Mouse (Mus musculus) MN1 (cell line): Measurements from ENCODE around the gene Bcl11a.
"Not testable (repeated sequence)": the region's sequence is repeated elsewhere in the genome, so short reads cannot be mapped to it uniquely, and the experiment has no call there.

Source experiments
- DNase-seq: peaks from one replicate; pipeline ENCODE4 v3.0.0-alpha.2; 2016; ENCODE audit warnings: low spot score

Gene Bcl11a

DNA sequence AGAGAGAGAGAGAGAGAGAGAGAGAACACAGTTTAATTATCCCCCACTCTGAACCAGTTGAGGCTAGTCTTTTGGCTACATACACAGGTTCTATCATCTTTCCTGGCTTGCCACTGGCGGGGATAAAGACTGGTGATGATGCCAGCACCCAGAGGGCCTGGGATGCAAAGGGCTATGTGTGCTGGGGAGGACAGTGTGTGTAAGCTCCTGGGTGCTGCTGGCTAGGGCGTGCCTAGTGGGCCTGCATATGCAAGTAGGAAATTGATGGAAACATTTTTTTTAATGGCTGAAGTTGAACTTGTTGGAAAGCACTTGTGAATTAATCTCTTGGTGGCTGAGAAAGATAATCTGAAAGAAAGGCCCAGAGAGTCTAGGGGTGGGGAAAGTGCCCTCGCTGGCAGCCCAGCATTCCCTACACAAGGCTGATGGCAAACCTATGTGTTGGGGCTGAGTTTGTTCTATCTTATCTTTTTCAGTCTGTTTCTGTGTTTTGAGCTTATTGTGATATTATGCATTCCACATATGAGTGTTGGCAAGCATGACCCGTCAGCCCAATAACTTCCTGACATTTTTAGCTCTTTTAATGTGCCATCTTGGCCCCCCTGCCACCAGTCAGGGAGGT, 22.7 kb downstream of the Bcl11a start:
- DNase-seq, result no peak

DNA sequence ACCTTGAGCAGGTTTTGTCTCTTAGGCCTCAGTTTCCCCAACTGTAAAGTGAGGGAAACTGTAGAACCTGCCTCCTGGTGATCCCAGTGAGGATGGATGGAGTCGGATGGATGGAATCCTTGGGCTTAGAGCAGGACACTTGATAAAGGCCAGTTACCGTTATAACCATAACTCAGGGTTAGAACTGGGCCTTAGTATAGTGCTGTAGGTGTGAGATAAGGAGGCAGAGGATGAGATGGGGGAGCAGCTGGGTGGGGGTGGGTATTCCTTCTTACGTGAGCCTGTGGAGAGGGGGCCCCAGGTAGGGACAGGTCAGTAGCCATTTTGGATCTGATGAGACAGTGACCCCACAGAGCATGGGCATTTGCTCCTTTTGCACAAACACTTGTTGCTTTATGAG, 23.8 kb downstream of the Bcl11a start:
- DNase-seq, result no peak

DNA sequence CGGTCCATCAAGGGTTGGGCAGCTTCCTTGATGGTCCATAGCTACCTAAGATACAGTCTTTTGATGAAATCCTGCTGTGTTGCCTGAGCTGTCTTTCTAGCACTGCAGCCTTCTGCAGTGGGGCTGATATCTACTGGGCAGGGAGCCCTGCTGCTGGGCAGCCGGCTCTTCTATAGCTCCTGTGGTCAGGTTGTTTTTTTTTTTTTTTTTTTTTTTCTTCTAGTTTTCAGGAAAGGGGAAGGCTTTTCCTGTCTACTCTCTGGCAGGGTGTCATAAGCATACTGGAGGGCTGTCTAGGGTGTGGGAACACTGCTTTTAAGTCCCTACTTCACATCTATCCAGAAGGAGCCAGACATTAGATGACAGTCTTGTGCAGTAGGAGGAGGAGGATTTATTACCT, 24.5 kb downstream of the Bcl11a start:
- DNase-seq, result no peak

DNA sequence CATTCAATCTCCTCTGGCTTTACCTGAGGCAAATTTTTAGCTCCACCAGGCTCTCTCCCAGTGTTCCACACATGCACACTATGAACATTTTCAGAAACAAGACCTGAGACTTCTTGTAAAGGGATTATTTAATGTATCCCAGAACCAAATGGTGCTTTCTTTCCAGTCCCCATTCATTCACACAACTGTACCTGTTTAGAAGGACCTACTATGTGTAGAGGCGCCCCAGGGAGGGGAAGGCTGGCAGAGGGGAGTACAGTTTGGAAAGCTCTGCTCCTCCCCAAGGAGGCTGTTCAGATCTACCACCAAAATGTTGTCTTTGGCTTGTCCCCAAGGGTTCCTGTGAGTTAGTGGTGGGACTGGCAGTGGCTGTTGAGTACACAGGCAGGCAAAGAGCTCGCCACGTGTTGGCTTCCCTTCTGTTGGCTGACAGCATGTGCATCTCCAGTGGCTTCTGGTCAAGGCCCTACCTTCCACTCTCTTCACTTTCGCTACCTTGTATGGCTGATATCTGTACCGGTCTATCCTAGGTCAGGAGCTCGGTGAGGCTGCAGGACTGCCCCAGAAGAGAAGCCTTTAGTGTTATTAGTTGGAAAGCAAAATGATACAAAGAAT, 25.4 kb downstream of the Bcl11a start:
- no peak for DNase-seq

DNA sequence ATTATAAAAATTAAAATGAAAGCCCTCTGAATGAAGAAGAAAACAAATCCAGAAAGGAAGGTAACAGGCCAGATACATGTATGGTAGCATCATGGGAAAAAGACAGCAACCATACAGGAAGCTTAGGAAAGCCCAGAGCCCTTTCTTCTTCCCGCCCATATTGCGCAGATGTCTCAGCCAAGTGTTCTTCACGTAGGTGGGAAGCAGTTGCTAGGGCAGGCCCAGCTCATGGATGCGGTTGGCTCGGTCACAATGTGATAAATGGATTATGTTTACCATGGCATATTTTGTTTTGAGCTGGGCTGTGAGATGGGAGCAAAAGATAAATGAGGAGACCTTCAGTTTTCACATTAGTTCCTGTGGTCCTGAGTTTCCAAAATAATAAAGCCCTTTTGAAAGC, 29.6 kb downstream of the Bcl11a start:
- DNase-seq, result no peak

DNA sequence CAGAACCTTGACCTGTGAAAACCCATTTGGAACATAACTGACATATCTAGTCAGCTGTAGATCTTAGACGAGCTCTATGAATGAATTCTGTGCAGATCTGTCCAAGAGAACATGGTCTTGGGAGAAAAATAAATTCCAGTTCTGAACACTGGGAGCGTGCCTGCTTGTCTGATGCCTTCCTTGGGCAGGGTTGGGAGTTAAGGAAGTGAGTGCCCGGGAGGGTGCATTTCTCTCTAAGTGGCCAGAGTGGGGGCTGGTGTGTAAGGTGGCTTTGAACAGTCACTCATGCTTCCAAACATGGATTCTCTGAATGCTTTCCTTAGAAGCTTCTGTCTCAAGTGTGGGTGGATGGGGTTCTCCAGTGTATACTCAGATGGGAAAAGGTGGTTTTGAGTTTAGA, 31.1 kb downstream of the Bcl11a start:
- no peak for DNase-seq

DNA sequence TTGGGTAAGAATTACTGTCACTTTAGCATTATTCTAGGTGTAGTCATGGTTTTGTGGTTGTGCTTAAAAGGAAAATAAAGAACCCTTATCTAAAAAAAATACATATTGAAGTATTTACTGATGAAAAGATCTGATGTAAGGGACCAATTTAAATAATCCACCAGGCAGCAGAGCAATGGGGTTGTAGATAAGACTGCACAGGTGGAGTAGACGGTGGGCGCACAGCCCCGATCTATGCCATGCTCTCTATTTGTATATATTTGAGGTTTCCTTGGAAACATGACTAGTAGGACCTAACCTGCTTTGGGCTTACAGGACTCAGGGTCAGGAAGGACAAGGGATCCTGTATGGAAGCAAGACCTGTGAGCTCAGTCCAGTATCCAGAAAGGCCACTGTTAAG, 31.5 kb downstream of the Bcl11a start:
- DNase-seq, result no peak

DNA sequence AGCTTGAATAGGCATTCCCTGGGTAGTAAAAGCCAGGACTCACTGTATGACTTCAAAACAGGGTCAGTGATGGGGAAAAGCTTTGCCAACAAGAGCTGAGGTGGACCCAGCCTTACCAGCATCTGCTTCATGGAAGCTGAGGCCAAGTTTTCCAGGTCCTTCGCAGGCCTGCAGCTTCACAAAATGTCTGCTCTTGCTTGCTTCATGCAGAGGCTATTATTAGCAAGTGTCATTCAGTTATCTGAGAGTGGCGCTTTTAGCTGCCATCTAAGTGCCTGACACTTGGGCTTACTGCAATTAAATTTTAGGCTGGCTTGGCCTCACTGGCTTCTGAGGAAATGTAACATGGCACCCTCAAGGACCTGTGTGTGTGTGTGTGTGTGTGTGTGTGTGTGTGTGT, 32.3 kb downstream of the Bcl11a start:
- no peak for DNase-seq

DNA sequence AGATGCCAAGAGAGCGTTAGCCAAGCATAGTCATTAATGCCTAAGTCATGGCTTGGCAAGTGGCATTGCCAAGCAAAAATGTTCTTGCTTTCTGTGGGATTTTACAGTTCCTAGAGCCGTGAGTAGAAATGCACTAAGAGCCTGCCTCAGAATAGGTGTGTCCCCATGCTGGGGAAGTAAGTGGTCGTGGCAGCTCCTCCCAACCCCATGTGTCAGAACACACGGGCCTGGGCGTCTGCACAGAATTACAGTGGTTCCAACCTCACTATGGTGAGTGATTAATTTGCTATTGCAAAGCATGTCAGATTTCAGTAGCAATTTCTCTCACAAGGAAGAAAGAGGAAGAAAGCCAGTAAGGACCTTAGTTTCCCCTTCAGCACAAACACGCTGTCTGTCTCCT, 33.9 kb downstream of the Bcl11a start:
- no peak for DNase-seq

DNA sequence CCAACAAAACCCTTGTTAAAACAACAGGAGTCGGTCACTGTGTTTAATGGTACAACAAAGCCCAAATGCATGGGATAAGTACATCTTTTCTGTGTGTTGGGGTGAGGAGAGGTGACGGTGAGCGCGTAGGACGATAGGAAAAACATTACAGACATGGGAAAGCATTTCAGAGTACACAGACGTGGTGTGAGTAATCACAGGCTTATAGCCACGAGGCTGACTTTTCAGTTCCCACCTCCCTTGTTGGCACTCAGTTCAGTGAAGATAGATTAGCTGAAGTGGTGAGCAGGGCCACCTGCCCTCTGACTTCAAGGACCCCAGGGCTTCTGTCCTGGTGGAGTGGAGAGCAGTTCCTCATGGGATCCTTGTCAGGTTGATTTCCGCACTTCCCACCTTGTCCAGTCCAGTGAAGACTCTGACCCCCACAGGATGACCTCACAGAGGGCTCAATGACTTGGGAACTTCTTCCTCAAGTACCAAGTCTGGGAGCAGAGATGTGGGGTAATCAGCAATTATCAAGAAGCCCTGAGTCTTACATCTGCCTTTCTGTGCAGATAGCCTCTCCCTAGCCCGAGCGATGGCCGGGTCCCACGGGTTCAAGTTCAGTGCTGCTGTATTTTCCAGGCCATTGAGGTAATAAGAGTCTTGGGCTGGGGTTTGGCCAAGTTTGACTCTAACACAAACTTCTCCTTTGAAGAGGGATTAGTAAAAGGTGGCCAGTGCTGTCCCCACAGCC, 37.3 kb downstream of the Bcl11a start:
- DNase-seq, result no peak

DNA sequence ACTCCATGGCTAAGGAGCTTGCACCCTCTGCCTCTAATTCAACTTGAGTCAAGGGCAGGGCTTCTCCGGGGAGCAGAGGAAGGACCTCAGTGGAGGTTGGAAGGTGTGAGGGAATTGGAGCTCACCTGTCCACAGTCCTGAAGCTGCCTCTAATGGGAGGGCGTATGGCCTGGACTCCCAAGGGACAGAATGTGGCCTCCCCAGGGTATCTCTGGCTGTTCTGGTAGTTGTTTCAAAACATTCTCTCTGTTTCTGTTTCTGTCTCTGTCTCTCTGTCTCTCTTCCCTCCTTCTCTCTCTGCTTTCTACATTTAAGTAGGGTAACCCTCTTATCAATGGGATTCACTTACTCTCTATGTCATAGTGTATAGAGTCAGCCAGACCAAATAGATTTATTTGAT, 38.2 kb downstream of the Bcl11a start:
- no peak for DNase-seq

DNA sequence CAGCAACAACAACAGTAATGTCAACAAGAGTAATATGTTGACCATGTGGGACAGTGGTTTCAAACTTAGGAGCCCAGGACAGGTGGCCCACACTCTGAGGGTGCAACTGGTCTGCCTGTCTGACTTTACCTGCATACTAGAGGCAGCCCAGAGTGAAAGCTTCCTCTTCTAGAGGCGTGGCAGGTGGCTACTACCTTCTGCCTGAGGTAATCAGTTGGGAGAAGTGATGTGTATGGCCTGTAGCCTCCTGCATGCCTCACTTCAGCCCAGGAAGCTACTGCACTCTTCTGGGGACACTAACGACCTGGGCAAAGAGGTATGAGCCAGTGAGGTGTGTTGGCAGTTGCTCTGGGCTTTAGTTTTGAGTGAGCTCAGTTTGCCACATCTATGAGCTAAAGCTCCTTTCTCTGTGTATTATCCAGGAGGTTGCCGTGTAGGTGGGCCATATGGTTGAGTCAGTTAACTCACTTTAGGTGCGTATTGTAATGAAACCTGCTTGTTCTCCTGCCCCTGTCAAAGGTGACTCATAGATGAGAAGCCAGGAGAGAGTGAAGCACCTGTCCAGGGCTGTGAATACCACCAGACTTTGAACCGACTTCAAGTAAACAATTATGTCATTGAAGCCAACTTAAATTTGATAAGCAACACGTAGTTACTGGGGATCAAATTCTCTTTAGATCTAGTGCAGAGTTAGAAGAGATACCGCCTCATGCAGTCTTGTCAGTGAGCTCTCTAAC, 38.9 kb downstream of the Bcl11a start:
- DNase-seq, result no peak

DNA sequence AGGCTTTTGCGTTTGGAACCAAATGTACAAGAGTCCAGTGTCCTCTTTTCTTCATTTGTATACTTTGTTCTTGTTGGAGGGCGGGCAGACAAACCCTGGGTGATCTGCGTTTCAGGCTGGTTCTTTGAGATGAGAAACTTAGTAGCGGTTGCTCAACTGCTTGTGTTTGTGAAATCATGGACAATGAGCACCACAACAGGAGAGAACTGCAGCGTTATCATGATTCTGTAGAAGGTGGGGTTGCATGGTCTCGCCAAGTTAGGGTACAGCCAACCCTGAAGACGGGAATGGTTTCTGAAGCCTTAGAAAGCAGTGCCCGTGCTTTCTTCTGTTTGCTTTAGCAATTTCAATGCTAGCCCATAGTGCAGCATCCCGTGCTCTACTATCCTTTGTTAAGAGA, 43.3 kb downstream of the Bcl11a start:
- no peak for DNase-seq

DNA sequence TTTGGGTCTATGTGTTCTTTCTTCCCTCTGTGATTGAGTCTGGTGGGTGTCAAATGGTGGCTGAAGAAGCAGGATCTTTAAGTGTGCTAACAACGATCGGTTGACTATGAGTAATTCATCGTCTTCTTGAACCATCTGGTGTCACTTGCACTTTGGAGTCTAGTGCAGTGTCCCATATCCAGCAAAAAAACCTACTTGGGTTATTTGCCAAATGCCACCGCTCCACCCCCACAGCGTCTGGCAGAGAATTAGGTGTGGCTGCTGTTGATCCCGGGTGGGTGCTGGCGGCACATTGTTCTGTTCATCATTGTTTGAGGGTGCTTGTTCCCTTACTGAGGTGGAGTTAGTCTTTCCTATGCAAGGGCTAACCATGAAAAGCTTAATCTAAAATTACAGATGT, 45.0 kb downstream of the Bcl11a start:
- DNase-seq, result no peak

DNA sequence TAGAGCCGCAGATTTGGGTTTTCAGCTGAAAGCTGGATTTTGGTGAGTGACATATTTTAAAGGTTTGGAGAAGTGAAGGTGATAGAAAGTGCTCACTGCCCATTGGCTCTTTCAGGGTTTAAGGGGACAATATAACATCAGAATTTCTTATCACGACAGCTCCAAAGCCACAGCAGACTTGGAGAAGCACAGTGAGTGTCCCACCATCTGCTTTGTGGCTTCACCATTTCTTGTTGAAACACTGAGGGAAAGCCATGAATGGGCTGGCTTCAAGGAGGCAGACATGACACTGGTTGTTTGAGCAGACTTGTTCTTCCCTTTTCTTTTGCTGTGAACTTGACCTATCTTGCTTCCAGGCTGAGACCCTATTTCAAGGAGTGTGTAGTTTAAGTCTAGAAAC, 46.1 kb downstream of the Bcl11a start:
- no peak for DNase-seq

DNA sequence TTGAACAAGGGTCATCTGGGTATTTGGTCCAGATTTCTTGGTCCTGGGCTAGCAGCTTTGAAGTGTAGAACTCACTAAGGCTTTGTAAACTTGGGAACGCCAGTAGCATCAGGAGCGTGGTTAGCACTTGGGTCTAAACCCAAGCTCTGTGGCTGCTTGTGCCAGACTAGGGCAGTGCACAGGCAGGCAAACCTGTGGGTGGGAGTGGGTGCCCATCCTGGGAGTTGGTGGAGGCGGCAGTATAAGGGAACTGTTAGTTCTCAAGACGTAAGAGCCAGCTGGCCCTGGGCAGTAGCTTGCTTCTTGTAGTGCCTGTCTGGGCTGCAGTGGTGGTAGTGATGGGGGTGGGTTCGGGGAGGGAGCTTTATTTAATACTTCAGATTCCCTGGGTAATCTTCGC, 47.2 kb downstream of the Bcl11a start:
- DNase-seq, result no peak

DNA sequence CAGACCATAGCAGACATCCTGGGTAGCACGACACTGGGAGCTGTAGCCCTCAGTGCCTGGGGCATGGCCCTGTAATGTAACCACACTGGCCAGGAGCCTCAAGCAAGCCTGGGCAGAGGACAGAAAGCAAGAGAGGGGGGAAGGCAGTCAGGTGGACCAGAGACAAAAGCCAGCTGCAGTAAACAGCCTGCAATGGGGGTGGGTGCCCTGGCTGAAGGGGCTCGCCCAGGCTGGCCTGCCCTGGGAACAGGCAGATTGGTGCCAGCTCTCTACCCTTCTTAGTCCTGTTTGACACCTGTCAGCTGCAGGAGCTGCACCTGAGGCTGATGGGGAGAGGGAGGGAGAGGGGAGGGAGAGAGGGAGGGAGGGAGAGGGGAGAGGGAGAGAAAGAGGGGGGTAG, 50.1 kb downstream of the Bcl11a start:
- DNase-seq, result no peak

DNA sequence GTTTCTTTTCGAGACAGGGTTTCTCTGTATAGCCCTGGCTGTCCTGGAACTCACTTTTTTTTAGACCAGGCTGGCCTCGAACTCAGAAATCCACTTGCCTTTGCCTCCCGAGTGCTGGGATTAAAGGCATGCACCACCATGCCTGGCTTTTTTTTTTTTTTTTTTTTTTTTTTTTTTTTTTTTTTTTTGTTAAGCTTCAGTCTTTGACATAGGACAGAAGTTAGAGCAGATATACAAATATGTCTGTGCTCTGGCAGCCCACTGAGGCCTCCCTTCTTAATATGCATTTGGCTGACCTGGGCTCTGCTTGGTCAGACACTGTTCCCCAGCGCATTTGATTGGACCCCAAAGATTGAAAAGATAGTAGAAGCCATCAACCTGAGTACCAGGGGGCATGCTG, 51.0 kb downstream of the Bcl11a start:
- DNase-seq, result not testable (repeated sequence)

DNA sequence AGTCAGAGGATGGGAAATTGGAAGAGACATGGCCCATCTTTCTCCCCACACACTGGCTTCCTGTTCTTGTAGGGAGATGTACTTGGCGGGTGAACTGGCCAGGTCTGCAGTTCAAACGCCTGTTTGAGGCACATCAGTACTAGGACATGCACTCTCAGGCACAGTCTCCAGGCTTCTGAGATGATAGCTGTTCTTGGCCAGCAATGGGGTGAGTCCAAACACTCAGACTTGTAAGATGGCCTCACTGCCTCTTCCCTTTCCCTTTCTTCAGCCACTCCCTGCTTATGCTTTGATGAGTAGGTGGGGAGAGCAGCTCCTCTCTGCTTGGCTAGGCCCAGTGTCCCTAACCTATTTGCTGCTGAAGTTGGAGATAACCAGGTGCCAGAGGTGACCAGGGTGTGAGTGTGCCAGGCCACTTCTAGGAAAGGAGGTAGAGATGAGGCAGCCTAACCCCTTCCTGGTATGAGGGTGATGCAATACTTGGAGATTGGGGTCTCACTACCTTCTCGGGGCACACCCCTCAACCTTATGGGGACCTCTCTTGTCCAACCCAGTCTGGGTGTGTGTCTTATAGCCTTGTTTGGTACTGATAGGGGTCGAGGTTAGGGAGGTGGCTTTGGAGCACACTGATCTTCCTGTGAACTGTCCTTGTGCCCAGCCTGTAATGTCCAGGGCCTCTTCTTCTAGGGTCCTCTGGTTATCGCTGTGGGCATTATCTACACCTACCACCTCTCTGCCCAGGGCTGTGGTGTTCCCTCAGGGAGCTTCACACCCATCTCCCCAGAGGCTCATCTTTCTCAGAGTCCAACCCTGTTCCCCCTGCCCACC, 51.7 kb downstream of the Bcl11a start:
- DNase-seq, result no peak

DNA sequence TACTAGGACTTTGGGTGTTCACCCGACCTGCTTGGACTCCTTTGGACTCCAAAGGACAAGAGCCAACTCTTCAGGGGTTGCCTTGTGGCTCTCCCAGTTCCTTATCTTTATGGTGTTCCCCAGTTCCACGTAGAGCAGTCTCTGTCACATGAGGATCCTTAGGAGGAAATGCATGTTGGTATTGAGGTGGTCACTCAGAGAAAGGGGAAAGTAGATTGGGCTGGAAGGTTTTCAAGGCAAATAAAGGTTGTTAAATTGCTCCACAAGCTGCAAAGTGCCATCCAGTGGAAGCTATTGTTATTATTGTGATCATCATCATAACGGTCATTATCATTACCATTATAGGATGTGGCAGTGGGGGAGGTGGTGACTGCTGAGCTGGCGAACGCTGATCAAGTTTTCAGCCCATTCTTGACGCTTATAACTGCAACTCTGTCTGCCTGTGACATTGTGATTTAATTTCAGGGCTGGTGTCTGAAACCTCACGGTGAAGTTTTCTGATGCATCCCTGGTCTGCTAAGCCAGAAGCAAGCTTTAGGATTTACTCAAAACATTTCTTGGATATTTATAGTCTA, 52.4 kb downstream of the Bcl11a start:
- DNase-seq, result no peak

DNA sequence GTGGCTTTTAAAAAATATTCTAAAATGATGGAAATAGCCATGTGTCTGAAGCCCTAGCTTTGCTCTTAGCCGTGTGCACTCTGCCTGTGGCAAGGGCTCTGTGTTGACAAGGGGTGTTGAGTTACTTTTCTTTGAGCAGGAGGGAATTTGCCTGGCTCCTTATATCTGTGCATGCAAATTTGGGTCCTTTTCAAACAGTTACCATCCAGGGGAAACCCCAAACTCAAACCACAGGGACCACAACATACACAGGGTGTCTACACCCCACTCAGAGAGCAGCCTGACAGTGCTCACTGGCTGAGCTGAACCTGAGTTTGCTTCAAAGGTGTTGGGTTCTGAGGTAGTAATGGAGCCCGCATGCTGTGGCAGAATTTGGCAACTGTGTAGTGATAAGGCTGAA, 54.0 kb downstream of the Bcl11a start:
- no peak for DNase-seq

DNA sequence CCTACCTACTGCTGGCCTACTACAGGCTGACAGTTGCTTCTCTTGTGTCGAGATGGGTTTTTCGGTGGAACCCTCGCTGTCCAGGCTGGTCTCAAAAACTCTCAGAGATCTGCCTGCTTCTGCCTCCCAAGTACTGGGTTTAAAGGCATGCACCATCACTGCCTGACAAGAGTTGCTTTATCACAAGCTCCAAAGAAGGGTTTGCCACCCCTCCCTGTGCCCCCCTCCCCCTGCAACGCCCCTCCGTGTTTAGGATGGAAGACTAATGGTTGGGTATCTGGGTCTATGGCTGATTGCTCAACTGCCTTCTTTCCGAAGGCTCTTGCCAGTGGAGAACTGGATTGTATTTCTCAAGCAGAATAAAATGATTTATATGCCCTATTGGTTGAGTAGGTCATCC, 54.5 kb downstream of the Bcl11a start:
- no peak for DNase-seq
